Mouse (Mus musculus) olfactory bulb, adult 2 months (tissue): ENCODE results near the gene Rnf31. TPM values are rescaled to one million over a fixed set of nuclear protein-coding genes. Genes with fewer than 3 reads are reported as not detected.

Experiments used
- H3K27ac ChIP-seq: fragments of 200-500 bp; 2 replicates; pipeline ENCODE4 v1.5.1; 2012; ENCODE audit warnings: low read depth, low read length; ENCODE audit not compliant: insufficient read depth
- H3K4me1 ChIP-seq: fragments of 200-500 bp; 2 replicates; pipeline ENCODE4 v1.6.1; 2012; ENCODE audit warnings: low read length; ENCODE audit not compliant: control insufficient read depth, insufficient read depth
- H3K4me3 ChIP-seq: fragments of 200-500 bp; 2 replicates; pipeline ENCODE4 v1.5.1; 2012; ENCODE audit warnings: mild to moderate bottlenecking, low read depth, low read length, moderate library complexity; ENCODE audit not compliant: insufficient read depth
- CTCF ChIP-seq: fragments of 200-500 bp; IDR thresholded peaks from 2 replicates; pipeline ENCODE4 v1.5.1; 2012; ENCODE audit warnings: low read depth, mild to moderate bottlenecking, low read length, moderate library complexity; ENCODE audit not compliant: insufficient read depth
- POLR2A ChIP-seq: fragments of 200-500 bp; IDR thresholded peaks from 2 replicates; pipeline ENCODE4 v1.6.1; 2012; ENCODE audit warnings: mild to moderate bottlenecking, low read depth, low read length, moderate library complexity; ENCODE audit not compliant: insufficient read depth
- WGBS: fragments of 180-500 bp; shearing (Covaris S2); methylation state at CpG from one replicate; pipeline ENCODE4 v1.1.7; 2018; 5-methylcytosine and 5-hydroxymethylcytosine counted together
- polyA plus RNA-seq: library from polyadenylated mRNA; stranded (reverse); fragments of >200 nt; gene quantifications from 2 replicates; pipeline ENCODE4 v1.2.4, GENCODE M21; 2012; ENCODE audit warnings: low replicate concordance; ENCODE audit not compliant: missing spikeins, insufficient read depth, insufficient read length

Rnf31 gene
- polyA plus RNA-seq, 1 experiment: not detected

- Histone ChIP-seq H3K4me1 (peaks cover 2% of the 10 kb centered on the region; the same call in 1 of the 2 replicates), H3K4me3 (no peak overlapping the region), H3K27ac (no peak overlapping the region)
- TF ChIP-seq POLR2A (no peak), CTCF (no peak)
Measured at GRCm38 (mm10) chr14:55571760-55572159, 19.7 kb upstream of the Rnf31 start.

GRCm38 (mm10) chr14:55575302-55575701, 16.2 kb upstream of the Rnf31 start, which contains the start of gene Fitm1:
Gene Fitm1 (plus strand): TSS chr14:55575617.
- Histone ChIP-seq H3K27ac (no peak within 1 kb of the TSS), H3K4me1 (peaks cover 8% of the 10 kb centered on the region), H3K4me3 (no peak within 1 kb of the TSS)
- 77% methylated on average over 8 of the region's 8 CpGs for WGBS
- TF ChIP-seq CTCF (no peak), POLR2A (no peak)

GRCm38 (mm10) chr14:55575711-55576110, 15.8 kb upstream of the Rnf31 start:
- TF ChIP-seq POLR2A (no peak), CTCF (no peak)
- no peak overlapping the region for H3K27ac ChIP-seq
- H3K4me3 ChIP-seq: no peak overlapping the region
- peaks cover 8% of the 10 kb centered on the region for H3K4me1 ChIP-seq
- WGBS: 81% methylated on average over 13 of the region's 13 CpGs

GRCm38 (mm10) chr14:55576376-55576775, 15.1 kb upstream of the Rnf31 start:
- TF ChIP-seq CTCF (no peak), POLR2A (no peak)
- Histone ChIP-seq H3K27ac (no peak overlapping the region), H3K4me1 (peaks cover 8% of the 10 kb centered on the region), H3K4me3 (no peak overlapping the region)
- WGBS: 86% methylated on average over 16 of the region's 16 CpGs

- TF ChIP-seq POLR2A: peak; percentile 47; the same call in 1 of the 2 replicates
- no peak for TF ChIP-seq CTCF
- under 1% methylated on average over 32 of the region's 32 CpGs for WGBS
- Histone ChIP-seq H3K4me3 (peak within 1 kb of the TSS; percentile 65), H3K27ac (peak within 1 kb of the TSS; percentile 44), H3K4me1 (peaks cover 8% of the 10 kb centered on the region)
Measured at GRCm38 (mm10) chr14:55577871-55578667, 13.4 kb upstream of the Rnf31 start, which contains the start of gene Psme1. Gene Psme1 (plus strand): TSS chr14:55578123.

GRCm38 (mm10) chr14:55578668-55579269, 12.7 kb upstream of the Rnf31 start:
- Histone ChIP-seq H3K4me3 (peak overlapping the region; percentile 65), H3K27ac (peak overlapping the region; percentile 44), H3K4me1 (peaks cover 8% of the 10 kb centered on the region)
- no peak for TF ChIP-seq CTCF
- TF ChIP-seq POLR2A: no peak
- WGBS: 41% methylated on average over 6 of the region's 6 CpGs

- WGBS: 83% methylated on average over 23 of the region's 23 CpGs
- H3K27ac ChIP-seq: no peak overlapping the region
- H3K4me1 ChIP-seq: peaks cover 8% of the 10 kb centered on the region
- H3K4me3 ChIP-seq: no peak overlapping the region
- no peak for TF ChIP-seq POLR2A
- TF ChIP-seq CTCF: no peak
Measured at GRCm38 (mm10) chr14:55579511-55580496, 11.7 kb upstream of the Rnf31 start.

- Histone ChIP-seq H3K4me3 (no peak overlapping the region), H3K27ac (no peak overlapping the region), H3K4me1 (peaks cover 10% of the 10 kb centered on the region)
- WGBS: 94% methylated on average over 16 of the region's 16 CpGs
- TF ChIP-seq CTCF (no peak), POLR2A (no peak)
Measured at GRCm38 (mm10) chr14:55580731-55581130, 10.8 kb upstream of the Rnf31 start.

GRCm38 (mm10) chr14:55581981-55582681, 9.4 kb upstream of the Rnf31 start:
- WGBS: 79% methylated on average over 9 of the region's 9 CpGs
- no peak overlapping the region for H3K4me3 ChIP-seq
- no peak for TF ChIP-seq CTCF
- TF ChIP-seq POLR2A: no peak
- H3K4me1 ChIP-seq: peaks cover 9% of the 10 kb centered on the region
- no peak overlapping the region for H3K27ac ChIP-seq
